Mouse (Mus musculus) lung, postnatal 14 days (tissue): ENCODE results near the gene Ryr3.

Source experiments
- DNase-seq: peaks from one replicate; pipeline ENCODE4 v3.0.0; 2021

The Ryr3 gene

DNA sequence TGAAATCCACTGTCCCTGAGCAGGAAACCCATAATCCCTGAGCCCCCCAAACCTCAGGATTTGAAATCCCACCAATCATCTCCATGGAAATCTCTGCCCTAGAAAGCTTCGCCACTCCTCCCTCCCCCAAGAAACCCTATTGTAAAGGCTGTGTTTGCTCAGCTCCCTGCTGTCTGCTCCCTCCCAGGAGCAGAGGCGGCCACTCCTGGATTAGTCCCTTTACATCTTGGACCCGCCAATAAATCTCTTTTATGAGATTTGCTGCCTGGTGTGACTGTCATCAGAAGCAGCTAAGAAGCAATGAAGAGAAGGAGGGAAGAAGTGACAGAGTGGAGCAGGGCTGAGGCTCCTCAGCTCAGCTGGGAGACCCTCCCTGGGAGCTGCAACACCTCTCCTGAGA lies 599.7 kb downstream of the Ryr3 start:
- no peak for DNase-seq

DNA sequence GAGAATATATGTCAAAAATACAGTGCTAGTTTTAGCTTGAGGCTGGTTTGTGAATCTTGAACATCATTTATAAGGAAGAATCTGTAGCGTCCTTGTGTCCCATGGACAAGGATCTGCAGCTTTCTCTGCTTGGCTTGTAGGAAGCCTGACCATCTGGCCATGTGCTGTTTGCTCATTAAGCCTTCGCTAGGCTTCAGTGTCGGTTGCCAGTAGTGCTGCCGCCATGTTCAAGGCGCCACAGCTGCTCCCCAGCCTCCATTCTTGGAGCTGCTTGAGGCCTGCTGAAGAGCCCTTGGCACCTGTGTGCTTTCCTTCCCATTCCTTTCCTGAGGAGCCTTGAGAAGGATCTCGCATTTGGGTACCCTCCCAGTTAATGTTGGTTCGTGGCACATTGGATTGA lies 602.5 kb downstream of the Ryr3 start:
- no peak for DNase-seq

DNA sequence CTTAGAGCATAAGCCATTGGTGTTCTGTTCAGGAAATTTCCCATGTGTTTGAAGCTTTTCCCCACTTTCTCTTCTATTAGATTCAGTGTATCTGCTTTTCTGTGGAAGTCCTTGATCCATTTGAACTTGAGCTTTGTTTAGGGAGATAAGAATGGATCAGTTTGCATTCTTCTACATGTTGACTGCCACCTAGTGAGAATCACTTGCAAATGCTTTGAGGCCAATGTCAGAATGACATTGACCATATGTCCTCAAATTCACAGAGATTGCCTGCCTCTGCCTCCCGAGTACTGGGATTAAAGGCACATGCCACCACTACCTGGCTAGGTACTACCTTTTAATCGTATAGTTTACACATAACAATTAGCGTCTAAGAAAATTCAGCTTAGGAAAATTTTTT lies 604.3 kb downstream of the Ryr3 start:
- DNase-seq = no peak

DNA sequence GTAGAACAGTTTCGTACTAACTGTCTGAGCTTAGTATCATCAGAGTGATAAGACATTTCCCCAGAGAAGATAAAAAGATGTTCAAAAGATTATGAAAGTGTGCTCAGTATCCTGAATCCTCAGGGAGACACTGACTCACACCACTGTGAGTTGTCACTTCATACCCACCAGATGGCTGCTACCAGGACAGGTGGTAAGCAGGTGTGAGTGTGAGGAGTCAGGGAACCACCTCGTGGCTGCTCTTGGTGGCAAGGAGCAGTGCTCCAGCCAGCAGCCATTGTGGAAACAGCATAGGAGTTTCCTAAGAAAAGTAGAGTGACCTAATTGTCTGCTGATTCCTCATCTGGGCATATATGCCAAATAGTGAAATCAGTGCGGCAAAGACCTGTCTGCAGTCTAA lies 610.4 kb downstream of the Ryr3 start:
- DNase-seq = no peak

DNA sequence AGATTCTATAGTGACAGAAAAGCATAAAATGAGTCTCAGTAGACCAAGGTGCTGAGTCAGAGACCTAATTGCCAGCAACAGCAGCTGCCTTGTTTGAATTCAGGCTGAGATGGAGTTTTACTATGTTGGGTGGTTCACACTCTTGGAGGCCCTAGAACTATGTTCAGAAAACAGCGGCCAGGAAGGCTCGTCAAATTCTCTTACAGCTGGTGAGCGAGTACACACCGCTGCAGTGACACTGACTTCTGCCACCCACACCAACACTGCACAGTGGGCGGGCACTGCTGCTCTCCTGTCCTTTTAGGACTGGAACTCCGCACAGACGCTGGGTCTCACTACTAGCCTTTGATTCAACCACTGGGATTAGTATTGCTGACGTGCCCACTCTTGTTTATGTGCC lies 614.4 kb downstream of the Ryr3 start:
- DNase-seq = no peak

DNA sequence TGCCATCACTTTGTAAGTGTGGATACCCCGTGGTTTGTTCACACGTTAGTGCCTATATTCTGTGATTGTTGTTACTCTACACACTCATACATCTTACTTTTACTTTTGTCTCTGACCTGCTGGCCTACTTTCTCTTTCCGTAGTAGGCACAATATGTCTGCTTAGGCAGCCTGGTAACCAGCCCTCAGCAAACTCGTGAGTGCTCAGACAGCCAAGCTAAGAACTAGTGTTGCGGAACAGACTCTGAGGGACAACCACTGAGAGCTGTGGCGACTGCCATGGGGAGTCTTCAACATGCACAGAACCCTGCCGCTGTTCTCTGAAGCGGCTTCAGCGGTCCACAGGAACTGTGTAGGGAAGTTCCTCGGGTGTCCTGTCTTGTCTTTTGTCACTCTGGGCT lies 616.7 kb downstream of the Ryr3 start:
- no peak for DNase-seq

DNA sequence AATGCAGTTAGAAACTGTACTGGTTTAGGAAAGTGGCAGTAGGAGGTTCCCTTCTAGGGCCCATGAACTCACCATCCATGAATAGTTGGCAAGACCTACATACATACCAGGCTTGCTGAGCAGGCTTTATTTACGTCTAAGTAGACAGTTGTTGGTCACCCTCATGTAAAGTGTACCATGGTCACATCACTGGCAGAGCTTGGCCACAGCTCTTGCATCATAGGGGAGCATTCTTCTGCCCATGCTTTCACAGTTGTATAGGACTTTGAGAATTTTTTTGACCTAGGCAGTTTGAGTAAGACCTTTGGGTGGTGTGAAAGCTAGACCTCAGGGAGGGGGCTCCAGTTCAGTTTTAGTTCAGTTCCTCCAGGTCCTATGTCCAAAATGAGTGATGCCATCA lies 619.8 kb downstream of the Ryr3 start:
- no peak for DNase-seq

DNA sequence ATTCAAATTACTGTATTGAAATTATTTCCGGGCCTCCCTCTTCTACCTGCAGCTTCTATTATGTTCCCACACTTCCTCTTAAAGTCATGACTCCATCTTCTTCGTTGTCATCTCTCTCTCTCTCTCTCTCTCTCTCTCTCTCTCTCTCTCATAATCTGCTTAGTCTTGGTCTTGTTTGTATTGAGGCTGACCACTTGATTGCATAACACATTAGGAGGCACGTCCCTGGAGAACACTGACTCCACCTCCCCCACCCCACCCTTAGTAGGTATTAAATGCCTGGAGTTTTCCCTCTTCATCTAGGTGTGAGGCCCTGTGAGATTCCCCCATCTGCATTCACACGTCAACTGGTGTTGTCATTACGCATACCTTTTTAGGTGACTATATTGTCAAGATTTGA lies 620.5 kb downstream of the Ryr3 start:
- no peak for DNase-seq

DNA sequence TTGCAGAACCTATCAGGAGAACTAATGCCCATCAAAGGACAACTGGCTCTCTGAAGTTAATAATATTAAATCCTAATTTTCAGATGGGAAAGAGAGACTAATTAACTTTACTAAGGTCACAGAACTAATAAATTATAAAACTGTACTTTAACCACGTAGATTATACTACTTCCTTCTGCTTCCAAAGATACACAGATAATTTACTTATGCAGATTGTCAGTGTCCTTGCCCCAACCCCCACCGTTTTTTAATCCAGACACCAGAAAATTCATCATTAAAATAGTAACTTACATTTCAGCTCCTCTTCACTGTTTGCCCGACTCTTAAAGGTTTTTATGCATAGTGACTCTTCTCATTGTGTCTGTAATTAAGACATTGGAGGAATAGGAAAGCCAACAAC lies 621.1 kb downstream of the Ryr3 start:
- DNase-seq = no peak

DNA sequence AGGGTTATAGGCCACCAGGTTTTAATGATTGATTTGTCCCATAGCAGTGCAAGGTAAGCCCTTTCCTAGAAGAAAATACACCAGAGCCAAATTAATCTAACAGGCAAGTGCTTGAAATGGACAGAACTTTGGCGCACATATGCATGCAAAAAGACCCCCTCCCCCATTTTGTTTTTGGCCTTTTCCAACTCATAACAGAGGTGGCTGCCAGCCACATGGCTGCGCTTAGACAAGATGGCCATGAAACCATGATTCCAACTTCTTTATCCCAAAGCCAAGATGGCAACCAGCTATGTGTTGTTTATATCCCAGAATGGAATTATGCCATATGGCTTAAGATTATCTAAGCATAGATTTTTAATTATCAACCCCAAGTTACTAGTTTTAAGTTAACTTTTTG lies 623.1 kb downstream of the Ryr3 start:
- DNase-seq = no peak

DNA sequence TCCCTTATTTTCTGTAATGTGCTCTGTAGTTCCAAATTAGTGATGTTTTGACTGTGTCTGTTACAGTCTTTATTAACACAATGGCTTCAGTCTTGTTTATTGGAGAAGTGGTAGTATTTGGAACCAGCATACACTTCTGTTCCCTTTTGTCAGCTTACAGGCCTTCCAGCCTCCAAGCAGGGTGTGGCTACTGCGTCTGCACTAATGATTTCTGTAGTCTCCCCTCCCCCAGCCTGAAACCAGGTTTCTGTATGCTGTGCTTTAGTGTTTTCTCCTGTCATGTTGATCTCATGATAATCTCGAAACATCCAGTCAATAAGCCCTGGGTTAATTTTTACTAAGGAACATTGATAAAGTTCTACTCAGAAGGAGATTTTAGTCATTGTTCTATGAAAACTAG lies 623.6 kb downstream of the Ryr3 start:
- DNase-seq = no peak

DNA sequence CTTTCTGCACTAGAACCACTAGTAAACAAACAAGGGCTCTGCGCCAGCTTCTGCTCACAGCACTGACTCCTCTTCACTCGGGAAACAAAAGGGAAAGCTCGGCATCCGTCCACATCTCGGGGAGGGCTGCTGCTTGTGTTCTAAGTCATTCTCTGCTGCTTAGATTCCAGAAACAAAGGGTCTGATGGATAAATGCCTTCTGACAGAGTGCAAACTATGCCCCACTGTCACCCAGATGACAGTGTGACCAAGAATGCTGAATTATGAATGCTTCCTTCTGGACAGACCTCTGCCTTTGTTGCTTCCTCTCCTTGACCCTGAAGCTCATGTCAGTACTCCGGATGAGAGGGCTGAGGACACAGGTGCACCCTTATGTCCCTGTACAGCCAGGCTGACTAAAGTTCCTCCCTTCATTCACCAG lies 625.4 kb downstream of the Ryr3 start:
- DNase-seq = peak; percentile 25

DNA sequence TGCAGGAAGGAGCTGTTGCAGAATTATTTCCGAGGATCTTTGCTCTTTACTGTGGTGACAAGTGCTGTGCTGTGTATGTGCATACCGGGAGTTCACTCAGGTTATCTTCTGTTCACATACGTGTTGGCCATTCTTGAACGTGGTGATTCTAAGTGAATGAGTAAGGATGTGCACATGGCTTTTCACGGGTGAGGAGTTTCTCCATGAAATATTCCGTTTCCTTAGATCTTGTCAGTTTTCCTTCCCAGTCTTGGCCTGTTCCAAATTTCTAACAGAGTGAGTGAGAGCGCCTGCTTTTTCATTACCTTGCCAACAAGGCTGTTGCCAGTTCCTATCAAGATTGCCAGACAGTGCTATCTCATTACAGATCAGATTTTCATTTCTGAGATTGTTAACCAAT lies 625.9 kb downstream of the Ryr3 start:
- no peak for DNase-seq
